Mouse (Mus musculus) megakaryocyte progenitor cell, adult 5-6 weeks (primary cell): ENCODE measurements around the gene Abracl. TPM values are rescaled to one million over a fixed set of nuclear protein-coding genes. Genes with fewer than 3 reads are reported as not detected.

Experiments used
- ATAC-seq: replicated peaks from 2 replicates; pipeline ENCODE4 v1.8.0; 2016; ENCODE audit warnings: mild to moderate bottlenecking, moderate TSS enrichment, inconsistent platforms; ENCODE audit not compliant: poor library complexity
- total RNA-seq, 2 experiments: library from RNA; stranded (forward) in 1 of 2; stranded (reverse) in 1 of 2; fragments of 157-497, 149-512 nt in 1 of 2; fragments of 200-1000 nt in 1 of 2; gene quantifications; 2 replicates each; pipeline versions ENCODE4 v1.2.3 to v1.2.4; 2015 to 2017

Abracl gene
- total RNA-seq (2015) (274 and 350 TPM in 2 replicates), total RNA-seq (2017) (298 and 321 TPM in 2 replicates)

GRCm38 (mm10) chr10:18022741-18023347 lies at the start of gene Abracl:
TSS of gene Abracl (minus strand) at chr10:18023288.
- peak; percentile 92 for ATAC-seq

GRCm38 (mm10) chr10:18072871-18073270 lies 49.8 kb upstream of the Abracl start:
- ATAC-seq = no peak

- peak; percentile 71 for ATAC-seq
Measured at GRCm38 (mm10) chr10:18070616-18071015, 47.5 kb upstream of the Abracl start.

GRCm38 (mm10) chr10:18070144-18070543 lies 47.1 kb upstream of the Abracl start:
- 0 out of 2 replicates have a peak, but pooled peaks have one; percentile 20 for ATAC-seq

- ATAC-seq = no peak
Measured at GRCm38 (mm10) chr10:18069576-18069975, 46.5 kb upstream of the Abracl start.

DNA sequence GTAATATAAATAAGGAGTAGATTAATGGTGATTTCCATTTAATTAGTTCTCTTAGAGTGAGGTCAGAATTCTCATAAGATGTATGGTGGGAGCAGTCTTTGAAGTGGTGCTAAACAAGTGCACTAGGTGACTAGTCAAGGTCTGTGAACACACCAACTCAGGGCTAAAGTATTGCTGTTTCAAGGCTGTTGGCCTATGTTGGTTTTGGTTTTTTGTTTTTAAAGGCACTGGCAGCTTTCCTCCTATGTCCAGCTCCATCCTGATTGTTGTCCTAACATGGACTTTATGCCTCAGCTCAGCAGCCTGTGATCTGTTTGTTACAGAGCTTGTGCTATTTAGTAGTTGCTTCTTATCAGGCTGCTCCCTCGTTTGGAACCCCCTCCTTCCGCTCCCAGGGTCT lies 45.8 kb upstream of the Abracl start:
- ATAC-seq = no peak

DNA sequence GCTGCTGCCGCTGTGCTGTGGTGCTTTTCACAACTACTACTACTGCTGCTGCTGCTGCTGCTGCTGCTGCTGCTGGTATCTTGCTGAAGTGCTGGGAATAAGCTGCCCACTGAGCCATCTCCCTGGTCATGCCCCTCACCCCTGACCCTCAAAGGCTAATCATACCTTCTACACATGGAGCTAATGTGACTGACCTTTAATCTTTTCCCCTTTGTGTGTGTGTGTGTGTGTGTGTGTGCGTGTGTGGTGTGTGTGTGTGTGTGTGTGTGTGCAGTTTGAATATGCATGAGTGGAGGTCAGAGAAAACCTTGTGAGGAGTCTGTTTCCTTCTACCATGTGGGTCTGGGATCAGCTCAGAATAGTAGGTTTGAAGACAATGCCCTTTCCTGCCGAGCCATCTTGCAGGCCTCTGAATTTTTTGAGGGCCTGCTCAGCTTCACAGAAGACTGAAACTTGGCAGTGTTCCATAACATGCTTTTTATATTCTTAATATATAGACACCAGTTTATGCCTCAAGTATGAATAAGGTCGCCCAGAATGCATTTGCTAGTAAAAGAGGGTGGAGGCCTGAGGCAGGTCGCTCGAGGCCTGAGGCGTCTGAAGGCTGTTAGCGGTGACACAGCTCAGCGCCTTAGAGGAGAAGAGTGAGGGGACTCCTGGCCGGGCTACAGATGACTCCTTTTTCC lies 44.8 kb upstream of the Abracl start:
- no peak for ATAC-seq

GRCm38 (mm10) chr10:18066031-18066439 lies 42.9 kb upstream of the Abracl start:
- no peak for ATAC-seq

- ATAC-seq = no peak
Measured at GRCm38 (mm10) chr10:18064606-18065228, 41.6 kb upstream of the Abracl start.

- ATAC-seq = peak; percentile 45
Measured at GRCm38 (mm10) chr10:18061533-18061932, 38.4 kb upstream of the Abracl start.

- ATAC-seq = no peak
Measured at GRCm38 (mm10) chr10:18060778-18061177, 37.7 kb upstream of the Abracl start.

DNA sequence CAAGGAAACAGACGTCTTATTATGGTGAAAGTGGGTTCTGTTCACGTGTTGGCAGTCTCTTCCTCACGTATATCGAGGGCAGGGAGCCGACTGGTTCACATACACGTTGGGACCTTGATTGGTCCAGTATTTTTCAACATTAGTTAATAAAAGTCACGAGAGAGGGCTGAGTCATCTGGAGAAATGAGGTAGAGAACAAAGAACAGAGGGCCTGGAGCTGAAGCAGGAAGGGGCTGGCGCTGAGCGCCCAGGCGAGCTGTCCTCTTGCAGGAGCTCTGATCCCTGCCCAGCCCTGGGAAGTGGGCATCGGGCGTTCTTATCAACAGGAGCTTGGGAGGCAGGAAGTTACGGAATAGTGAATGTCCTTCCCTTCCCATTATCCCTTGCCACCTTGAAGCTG lies 36.7 kb upstream of the Abracl start:
- ATAC-seq = 0 out of 2 replicates have a peak, but pooled peaks have one; percentile 1

- no peak for ATAC-seq
Measured at GRCm38 (mm10) chr10:18058681-18059338, 35.7 kb upstream of the Abracl start.

DNA sequence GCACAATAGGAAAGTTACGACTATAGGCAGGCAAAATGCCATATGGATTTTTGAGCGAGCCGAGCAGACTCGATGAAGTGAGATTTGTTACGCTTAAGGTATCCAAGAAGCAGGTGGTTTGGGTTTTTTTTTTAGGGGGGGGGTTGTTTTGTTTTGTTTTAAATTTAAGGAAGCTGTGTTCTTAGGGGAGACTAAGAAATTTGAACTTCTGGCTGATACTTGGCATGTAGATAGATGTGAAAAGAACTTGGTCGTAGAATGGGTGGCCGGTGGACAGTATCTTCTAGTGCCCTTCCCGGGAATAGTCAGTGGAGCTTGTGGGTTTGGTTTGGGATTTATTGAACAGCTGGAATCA lies 33.3 kb upstream of the Abracl start:
- no peak for ATAC-seq

DNA sequence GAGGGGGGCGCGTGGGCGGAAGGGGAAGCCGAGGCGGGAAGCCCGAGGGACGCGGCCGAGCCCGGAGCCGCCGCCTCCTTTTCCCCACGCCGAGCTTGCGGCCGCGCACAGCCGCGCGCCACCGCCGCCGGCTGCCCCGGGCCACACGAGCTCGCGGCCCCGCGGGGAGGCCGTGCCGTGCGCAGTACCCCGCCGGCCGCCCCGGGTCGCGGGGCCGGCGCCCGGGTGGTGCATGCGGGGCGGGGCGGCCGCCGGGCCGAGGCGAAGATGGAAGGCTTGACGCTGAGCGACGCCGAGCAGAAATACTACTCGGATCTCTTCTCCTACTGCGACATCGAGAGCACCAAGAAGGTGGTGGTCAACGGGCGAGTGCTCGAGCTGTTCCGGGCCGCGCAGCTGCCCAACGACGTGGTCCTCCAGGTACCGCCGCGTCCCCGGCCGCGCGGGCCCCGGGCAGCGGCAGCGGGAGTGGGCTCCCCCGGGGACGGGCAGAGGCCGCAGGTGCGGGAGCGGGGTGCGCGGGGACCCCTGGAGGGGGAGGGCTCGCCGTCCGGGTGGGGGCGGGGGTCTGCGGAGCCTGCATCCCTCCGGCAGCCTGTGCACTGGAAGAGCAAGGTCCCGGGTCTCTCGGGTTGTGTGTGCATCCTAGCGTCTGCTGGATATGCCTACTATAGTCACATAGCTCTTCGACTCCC lies 32.8 kb upstream of the Abracl start, which contains the start of gene Reps1:
TSS of gene Reps1 (plus strand) at position 166 of the 695 bp plus-strand sequence.
- peak; percentile 21; the same call in 1 of the 2 replicates for ATAC-seq

- peak; percentile 93 for ATAC-seq
Measured at GRCm38 (mm10) chr10:18055009-18055695, 32.1 kb upstream of the Abracl start.

DNA sequence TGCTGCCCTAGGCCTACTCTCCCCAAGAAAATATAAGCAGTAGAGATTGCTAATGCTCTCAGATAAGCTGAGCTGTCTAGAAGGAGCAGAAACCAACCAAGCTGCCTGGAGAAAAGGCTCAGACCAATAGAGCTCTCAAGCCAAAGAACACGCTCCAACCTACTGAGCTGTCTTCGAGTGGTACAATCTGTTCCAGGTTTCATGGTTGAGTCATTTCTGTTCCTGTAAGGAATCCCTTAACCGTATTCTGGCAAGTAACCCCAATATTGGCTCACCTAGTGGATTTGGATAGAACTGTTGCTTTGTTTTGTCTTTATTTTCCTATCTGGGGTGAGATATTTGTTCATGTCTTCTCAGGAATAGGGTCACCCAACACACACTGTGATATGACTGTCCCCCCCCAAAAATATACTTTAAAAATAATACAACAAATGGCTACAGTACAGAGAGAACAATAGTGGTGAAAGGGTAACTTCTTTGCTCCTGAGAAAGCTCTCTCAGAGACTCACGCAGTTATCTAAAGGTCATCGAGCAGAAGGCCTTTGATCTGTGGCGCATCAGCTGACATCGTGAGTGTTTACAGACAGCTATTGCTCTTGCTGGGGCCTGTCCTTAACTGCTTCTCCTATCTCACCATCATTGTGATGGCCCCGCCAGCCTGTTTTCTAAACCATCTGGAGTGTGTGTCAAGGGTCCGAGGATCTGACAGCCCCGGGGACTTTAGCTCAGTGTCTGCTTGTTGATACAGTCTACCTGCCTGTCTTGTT lies 24.5 kb upstream of the Abracl start:
- no peak for ATAC-seq

DNA sequence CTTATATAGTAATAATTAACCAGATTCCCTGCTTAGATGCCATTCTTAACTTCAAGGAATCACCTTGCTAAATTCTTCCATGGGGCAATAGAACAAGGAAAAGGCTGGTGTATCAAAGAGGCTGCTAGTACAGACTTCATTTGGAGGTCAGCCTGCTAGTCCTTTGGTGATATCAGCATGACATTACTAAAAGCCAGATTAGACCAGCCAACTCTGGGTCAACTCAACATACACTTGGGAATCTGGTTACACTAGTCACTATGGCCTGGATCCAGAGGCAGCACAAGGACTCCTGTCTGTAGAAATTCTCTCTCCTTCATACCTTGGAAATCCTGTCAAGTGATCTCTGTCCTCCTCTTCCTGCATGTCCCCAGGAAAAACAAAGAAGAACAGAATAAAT lies 23.3 kb upstream of the Abracl start:
- no peak for ATAC-seq

DNA sequence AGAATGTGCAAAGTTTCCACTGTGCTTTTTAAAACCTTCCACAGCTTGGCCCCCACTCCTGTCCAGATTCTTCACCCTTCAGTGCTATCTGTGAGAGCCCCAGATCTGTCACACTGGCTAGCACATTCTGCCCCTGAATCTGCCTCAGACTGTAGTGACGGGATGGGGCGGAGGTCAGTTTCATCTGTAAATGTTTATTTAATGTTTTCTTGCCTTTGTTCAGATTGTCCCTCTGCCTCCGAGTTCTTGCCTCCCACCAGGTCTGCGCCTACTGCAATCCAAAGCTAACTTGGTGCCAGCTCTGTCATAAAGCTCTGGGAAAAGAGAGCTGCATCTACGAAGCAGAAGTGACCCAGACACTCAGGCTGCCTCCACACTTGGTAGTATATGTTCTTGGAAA lies 13.8 kb upstream of the Abracl start:
- no peak for ATAC-seq

GRCm38 (mm10) chr10:18034408-18034807 lies 11.3 kb upstream of the Abracl start:
- no peak for ATAC-seq
